Mouse (Mus musculus): ENCODE measurements at regions not wholly inside any gene's neighbourhood (a gene's known extent, or its start where the extent isn't known, plus 50 kb on each side); places are given as distances from the start of the nearest gene placed in this dataset.

DNA sequence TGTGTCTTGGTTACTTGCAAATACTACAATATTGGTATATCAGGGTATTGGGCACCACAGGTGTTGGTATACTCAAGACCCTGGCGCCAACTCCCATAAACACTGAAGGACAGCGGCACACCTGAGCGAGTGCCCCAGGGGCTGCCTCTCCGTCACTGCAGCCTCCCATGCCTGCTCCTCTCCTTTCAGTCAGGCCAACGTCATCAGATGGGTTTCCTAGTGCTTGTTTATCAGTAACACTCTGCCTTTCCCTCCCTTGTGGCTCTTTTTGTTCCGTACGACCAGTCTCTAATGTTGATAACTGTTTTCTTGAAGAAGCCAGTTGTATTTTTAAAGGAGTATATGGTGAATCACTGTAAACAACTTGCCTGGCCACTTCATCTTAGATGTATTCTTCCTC, 129.4 kb downstream of the Pdgfra start:
- no peak for TF ChIP-seq CTCF (conservative IDR thresholded peaks at IDR 0.05; ENCODE audit: insufficient read depth, insufficient read length, low read depth, low read length)
- no peak for TF ChIP-seq POLR2A (IDR thresholded peaks at IDR 0.05; ENCODE audit: low read depth, low read length)

Data from kidney, adult 2 months (tissue).